Mouse (Mus musculus) MEL (cell line): ENCODE data around the gene Kmt2d. TPM values are rescaled to one million over a fixed set of nuclear protein-coding genes. Genes with fewer than 3 reads are reported as not detected.

ENCODE experiments used
- DNase-seq: peaks from one replicate; pipeline ENCODE4 v3.0.0; 2011; ENCODE audit warnings: low read depth, low spot score
- H3K27ac ChIP-seq: 2 replicates; pipeline ENCODE4 v1.5.1; 2012; ENCODE audit warnings: low read depth, mild to moderate bottlenecking, control low read depth, low read length, moderate library complexity; ENCODE audit not compliant: control insufficient read depth
- H3K27me3 ChIP-seq, 2 experiments: fragments of 150-350 bp in 1 of 2; sonication (generic) in 1 of 2; 2 replicates each; pipeline ENCODE4 v1.6.1; 2012; ENCODE audit warnings: low read length in 2 of 2, mild to moderate bottlenecking in 2 of 2, improper control_type of control experiment in 1 of 2, moderate library complexity in 1 of 2; ENCODE audit not compliant: insufficient read depth in 2 of 2, control insufficient read depth in 1 of 2
- H3K36me3 ChIP-seq, 2 experiments: 2 replicates each; pipeline ENCODE4 v1.6.1; 2012 to 2014; ENCODE audit warnings: low read length in 2 of 2, improper control_type of control experiment in 1 of 2, inconsistent platforms in 1 of 2, mild to moderate bottlenecking in 1 of 2; ENCODE audit not compliant: insufficient read depth in 2 of 2, control insufficient read depth in 1 of 2
- H3K4me1 ChIP-seq, 2 experiments: fragments of 150-350 bp in 1 of 2; sonication (generic) in 1 of 2; 2 replicates each; pipeline ENCODE4 v1.6.1; 2012; ENCODE audit warnings: low read length in 2 of 2, improper control_type of control experiment in 1 of 2, mild to moderate bottlenecking in 1 of 2; ENCODE audit not compliant: insufficient read depth in 2 of 2, control insufficient read depth in 1 of 2
- H3K4me3 ChIP-seq, 2 experiments: fragments of 150-350 bp in 1 of 2; sonication (generic) in 1 of 2; 2 replicates each; pipeline ENCODE4 v1.5.1; 2012; ENCODE audit warnings: low read depth in 2 of 2, low read length in 2 of 2, mild to moderate bottlenecking in 2 of 2, moderate library complexity in 2 of 2, control low read depth in 1 of 2, improper control_type of control experiment in 1 of 2; ENCODE audit not compliant: control insufficient read depth in 1 of 2, insufficient read depth in 1 of 2
- H3K79me2 ChIP-seq: 2 replicates; pipeline ENCODE4 v1.6.1; 2012; ENCODE audit warnings: mild to moderate bottlenecking, low read length, moderate library complexity; ENCODE audit not compliant: control insufficient read depth, poor library complexity, insufficient read depth
- H3K9ac ChIP-seq: 2 replicates; pipeline ENCODE4 v1.6.1; 2012; ENCODE audit warnings: low read depth, mild to moderate bottlenecking, control low read depth, low read length, moderate library complexity; ENCODE audit not compliant: control insufficient read depth, poor library complexity, severe bottlenecking
- H3K9me3 ChIP-seq: fragments of 150-350 bp; sonication (generic); replicated peaks from 2 replicates; pipeline ENCODE4 v1.6.1; 2012; ENCODE audit warnings: mild to moderate bottlenecking, low read length, improper control_type of control experiment, moderate library complexity; ENCODE audit not compliant: insufficient read depth
- BHLHE40 ChIP-seq: IDR thresholded peaks from 2 replicates; pipeline ENCODE4 v1.6.1; 2012; ENCODE audit warnings: low read depth, mild to moderate bottlenecking, inconsistent platforms, low read length, improper control_type of control experiment, borderline replicate concordance
- EP300 ChIP-seq, 2 experiments: IDR thresholded peaks; 2 replicates each; pipeline ENCODE4 v1.6.1; 2011; ENCODE audit warnings: improper control_type of control experiment in 2 of 2, low read length in 2 of 2, low read depth in 1 of 2, mild to moderate bottlenecking in 1 of 2
- ETS1 ChIP-seq: IDR thresholded peaks from 2 replicates; pipeline ENCODE4 v1.6.1; 2012; ENCODE audit warnings: low read depth, mild to moderate bottlenecking, inconsistent platforms, low read length, improper control_type of control experiment, moderate library complexity
- GATA1 ChIP-seq: IDR thresholded peaks from 2 replicates; pipeline ENCODE4 v1.6.1; 2011; ENCODE audit warnings: low read depth, low read length, improper control_type of control experiment
- HCFC1 ChIP-seq: IDR thresholded peaks from 2 replicates; pipeline ENCODE4 v1.6.1; 2012; ENCODE audit warnings: low read depth, mild to moderate bottlenecking, inconsistent platforms, low read length, improper control_type of control experiment, moderate library complexity
- KAT2A ChIP-seq: conservative IDR thresholded peaks from 2 replicates; pipeline ENCODE4 v1.6.1; 2012; ENCODE audit warnings: low read depth, low read length, improper control_type of control experiment, inconsistent platforms
- MAX ChIP-seq: IDR thresholded peaks from 2 replicates; pipeline ENCODE4 v1.6.1; 2011; ENCODE audit warnings: low read length, improper control_type of control experiment
- POLR2AphosphoS2 ChIP-seq: IDR thresholded peaks from 2 replicates; pipeline ENCODE4 v1.6.1; 2011; ENCODE audit warnings: low read length, improper control_type of control experiment
- RAD21 ChIP-seq: IDR thresholded peaks from 2 replicates; pipeline ENCODE4 v1.6.1; 2011; ENCODE audit warnings: mild to moderate bottlenecking, low read depth, low read length, improper control_type of control experiment
- SMC3 ChIP-seq: IDR thresholded peaks from 2 replicates; pipeline ENCODE4 v1.6.1; 2011; ENCODE audit warnings: low read depth, low read length, improper control_type of control experiment
- TAL1 ChIP-seq: IDR thresholded peaks from 2 replicates; pipeline ENCODE4 v1.6.1; 2012; ENCODE audit warnings: mild to moderate bottlenecking, inconsistent platforms, low read length, moderate library complexity, mixed read lengths
- TBP ChIP-seq: IDR thresholded peaks from 2 replicates; pipeline ENCODE4 v1.8.0; 2011; ENCODE audit warnings: low read depth, low read length, improper control_type of control experiment
- TCF12 ChIP-seq: IDR thresholded peaks from 2 replicates; pipeline ENCODE4 v1.6.1; 2014; ENCODE audit warnings: low read depth, mild to moderate bottlenecking, inconsistent platforms, low read length, improper control_type of control experiment, moderate library complexity
- polyA plus RNA-seq, 2 experiments: library from polyadenylated mRNA; stranded (reverse) in 1 of 2; unstranded in 1 of 2; fragments of >175 nt in 1 of 2; fragments of >200 nt in 1 of 2; gene quantifications; 2 replicates each; pipeline versions ENCODE4 v1.2.1 to v1.2.4; 2012; ENCODE audit warnings: low replicate concordance in 2 of 2, low read depth in 1 of 2; ENCODE audit not compliant: insufficient read length in 2 of 2, insufficient read depth in 1 of 2, missing spikeins in 1 of 2
- total RNA-seq: library from RNA; depleted of rRNA; stranded (reverse); fragments of 300-350 nt; gene quantifications from 2 replicates; pipeline ENCODE4 v1.2.3, GENCODE M21; 2012

The Kmt2d gene
- total and polyA plus RNA-seq, 3 experiments: 12.5 to 47.7 (median 42.0) TPM

DNA sequence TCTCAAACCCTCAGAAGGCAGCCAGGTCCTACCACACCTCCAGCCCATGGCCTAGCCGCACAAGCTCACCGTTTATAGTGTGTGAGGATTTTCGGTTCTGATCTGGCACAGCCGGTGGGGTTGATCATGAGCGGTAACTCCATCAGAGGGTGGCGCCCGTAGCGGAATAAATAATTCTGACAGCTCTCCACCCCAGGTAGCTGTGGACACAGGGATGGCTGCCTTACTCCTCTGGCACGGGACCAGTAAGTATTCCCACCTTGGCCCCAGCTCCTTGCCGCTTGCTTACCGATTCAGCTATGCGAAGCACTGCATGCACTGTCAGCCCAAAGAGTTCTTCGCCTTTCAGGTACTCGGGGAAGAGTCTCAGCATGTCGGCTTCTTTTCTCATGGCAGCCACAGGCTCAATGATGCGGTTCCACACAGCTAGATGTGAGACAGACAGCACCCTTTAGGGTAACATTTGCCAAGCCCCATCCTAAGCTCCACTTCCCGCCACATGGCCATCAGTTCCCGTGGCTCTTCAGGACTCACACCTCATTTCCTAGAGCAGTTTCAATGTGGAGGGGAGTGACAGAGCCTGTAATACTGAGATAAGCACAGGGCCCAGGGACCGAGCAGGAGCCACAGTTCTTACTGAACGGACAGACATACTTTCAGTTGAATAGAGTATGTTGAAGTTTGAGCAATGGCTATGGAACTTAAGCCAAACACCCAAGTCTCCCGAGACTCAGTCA, 33.8 kb downstream of the Kmt2d start:
- Histone ChIP-seq H3K27me3 (no peaks in the 10 kb centered on the region), H3K4me3 (no peak overlapping the region), H3K36me3 (peaks cover 9 to 13% of the 10 kb centered on the region in 2 experiments), H3K27ac (no peak overlapping the region), H3K4me1 (peaks cover 5 to 6% of the 10 kb centered on the region in 2 experiments; a peak in 2 of 4 replicates), H3K79me2 (peaks cover under 1% of the 10 kb centered on the region; the same call in 1 of the 2 replicates), H3K9me3 (no peaks in the 10 kb centered on the region), H3K9ac (no peak overlapping the region)
- TF ChIP-seq GATA1: no peak
- TF ChIP-seq TAL1: peak; percentile 44
- DNase-seq: no peak

DNA sequence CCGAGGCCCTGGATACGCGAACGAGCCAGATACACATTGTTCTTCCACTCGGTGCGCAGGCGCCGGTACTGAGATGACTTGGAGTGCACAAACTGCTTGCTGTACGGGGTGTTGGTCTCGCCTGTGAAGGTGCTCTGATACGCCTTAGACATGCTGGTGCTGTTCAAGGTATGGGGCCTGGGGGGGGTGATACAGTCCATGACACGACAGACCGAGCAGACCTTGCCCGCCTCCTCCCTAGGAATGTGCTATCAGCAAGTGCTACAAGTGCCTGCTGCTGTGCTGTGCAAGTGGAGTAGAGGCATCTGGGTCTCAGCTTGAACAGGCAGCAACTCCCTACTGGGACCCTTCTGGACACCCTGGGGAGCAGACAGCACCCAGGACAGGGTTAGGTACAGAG, 35.7 kb downstream of the Kmt2d start:
- Histone ChIP-seq H3K9me3 (no peaks in the 10 kb centered on the region), H3K27me3 (no peaks in the 10 kb centered on the region), H3K9ac (no peak overlapping the region), H3K27ac (no peak overlapping the region), H3K36me3 (peaks cover 10 to 13% of the 10 kb centered on the region in 2 experiments), H3K79me2 (peaks cover 4% of the 10 kb centered on the region; the same call in 1 of the 2 replicates), H3K4me3 (no peak overlapping the region), H3K4me1 (peaks cover 5 to 8% of the 10 kb centered on the region in 2 experiments; a peak in 3 of 4 replicates)
- no peak for DNase-seq
- TF ChIP-seq ETS1: no peak
- no peak for TF ChIP-seq TCF12
- TF ChIP-seq POLR2AphosphoS2: no peak
- TF ChIP-seq HCFC1: no peak
- TF ChIP-seq EP300 (IDR thresholded peaks at IDR 0.05; ENCODE audit: low read depth in 1 of 2, low read length in 2 of 2): no peak
- TF ChIP-seq GATA1: no peak
- TF ChIP-seq RAD21: no peak
- TF ChIP-seq BHLHE40: no peak
- TF ChIP-seq MAX: no peak

DNA sequence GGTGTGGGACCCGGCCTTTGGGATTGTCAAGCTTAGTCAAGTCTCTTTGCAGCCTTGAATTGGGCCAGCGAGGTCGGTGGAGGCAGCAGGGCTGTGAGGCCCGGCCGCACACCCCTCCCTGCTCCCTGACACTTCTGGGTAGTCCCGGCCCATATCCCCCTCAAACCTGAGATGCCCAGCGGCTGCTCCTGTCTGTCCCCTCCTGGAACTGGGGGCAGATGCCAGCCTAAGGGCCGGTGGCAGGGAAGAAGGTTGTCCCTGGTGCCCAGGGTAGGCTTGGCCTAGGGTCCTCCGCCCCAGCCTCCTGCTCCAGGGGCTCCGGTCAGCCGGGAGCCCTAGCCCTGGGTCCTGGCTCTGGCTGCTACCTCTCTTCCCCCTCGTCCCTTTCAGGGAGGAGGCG, 36.9 kb downstream of the Kmt2d start:
- Histone ChIP-seq H3K27me3 (no peaks in the 10 kb centered on the region), H3K4me1 (peaks cover 15 to 16% of the 10 kb centered on the region in 2 experiments), H3K79me2 (peaks cover 15% of the 10 kb centered on the region), H3K36me3 (peaks cover 13 to 21% of the 10 kb centered on the region in 2 experiments), H3K4me3 (no peak overlapping the region), H3K9ac (no peak overlapping the region), H3K27ac (no peak overlapping the region), H3K9me3 (no peaks in the 10 kb centered on the region)
- TF ChIP-seq KAT2A (no peak), ETS1 (no peak), POLR2AphosphoS2 (no peak), MAX (no peak), TBP (no peak), SMC3 (no peak)
- DNase-seq: no peak
